In the genomic region with DNA sequence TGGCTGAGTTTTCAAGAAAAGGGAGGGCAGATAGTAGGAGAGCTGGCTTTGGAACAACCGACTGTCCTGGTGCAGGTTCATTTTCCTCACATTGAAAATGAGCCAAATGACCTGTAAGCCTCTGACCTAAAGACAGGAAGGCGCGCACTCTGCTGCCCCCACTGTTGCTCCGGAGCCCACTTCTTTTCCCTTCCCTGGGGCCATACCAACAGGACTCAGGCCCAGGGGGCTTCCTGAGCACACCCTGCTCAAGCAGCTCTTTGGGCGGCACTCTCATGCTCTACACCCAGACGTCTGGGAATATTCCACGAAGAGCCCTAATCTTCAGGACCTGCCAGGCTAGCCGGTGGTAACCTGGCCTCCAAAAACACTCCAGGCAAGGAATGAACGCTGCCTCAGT, we compare ENCODE assay signal across 11 mouse cellular contexts. TPM values are rescaled to one million over a fixed set of nuclear protein-coding genes. Genes with fewer than 3 reads are reported as not detected.
DNase-seq lines count a peak whose midpoint lies in the region; ATAC-seq and TF ChIP-seq lines count a peak whose summit lies in the region.
"Had no signal": no experiment of that assay in that cellular context is flagged by ENCODE, and none has a peak within 500 bp of the region (broad histone marks: within the 10 kb centered on the region; RNA-seq: fewer than 3 reads in every experiment).

No protein-coding gene starts in this region.

- no peak for TF ChIP-seq CTCF in gastrocnemius, adult 2 months (IDR thresholded peaks at IDR 0.05)
- no peak for TF ChIP-seq CTCF in liver, embryonic 14.5 days (IDR thresholded peaks at IDR 0.05; ENCODE audit: low read depth)

- intact Hi-C loops in gastrocnemius, adult 2 months (cut with DNase I), result no loop called here

- peak overlapping the region; percentile 82; the same call in 1 of the 2 replicates for H3K27ac ChIP-seq in gastrocnemius, adult 2 months
- no peak overlapping the region for H3K27ac ChIP-seq in forebrain, embryonic 15.5 days (replicated peaks)
- H3K27ac ChIP-seq in liver, embryonic 14.5 days, result no peak overlapping the region

- no peaks in the 10 kb centered on the region for H3K36me3 ChIP-seq in forebrain, embryonic 15.5 days
- H3K36me3 ChIP-seq in liver, embryonic 14.5 days (replicated peaks; ENCODE audit: control insufficient read depth, insufficient read depth, low read depth), result no peaks in the 10 kb centered on the region

- no peak for ATAC-seq in forebrain, embryonic 15.5 days (replicated peaks)
- no peak for ATAC-seq in liver, embryonic 14.5 days (ENCODE audit: insufficient read depth)

- H3K9ac ChIP-seq in forebrain, embryonic 15.5 days (replicated peaks), result no peak overlapping the region
- no peak overlapping the region for H3K9ac ChIP-seq in liver, embryonic 14.5 days (replicated peaks)

- no peak for DNase-seq in gastrocnemius, adult 2 months
- no peak for DNase-seq in gastrocnemius, adult 18-20 months (ENCODE audit: low spot score)
- peak; percentile 41 for DNase-seq in ES-CJ7 (ENCODE audit: low read depth, low spot score)
- DNase-seq in liver, embryonic 14.5 days (ENCODE audit: low read depth in 3 of 3, low spot score in 3 of 3), result no peak
- no peak for DNase-seq in spleen, postnatal 36 days (ENCODE audit: low spot score in 2 of 2)
- no peak for DNase-seq in urinary bladder, adult 18-20 months (ENCODE audit: low spot score in 2 of 2)
- DNase-seq in right cerebral cortex, postnatal 14 days, result no peak
- DNase-seq: lung, adult 2 months had no signal

- no peaks in the 10 kb centered on the region for H3K9me3 ChIP-seq in forebrain, embryonic 15.5 days
- H3K9me3 ChIP-seq in liver, embryonic 14.5 days (ENCODE audit: control insufficient read depth, low read length), result no peaks in the 10 kb centered on the region

- peak overlapping the region; percentile 83 for H3K4me3 ChIP-seq in gastrocnemius, adult 2 months
- no peak overlapping the region for H3K4me3 ChIP-seq in forebrain, embryonic 15.5 days
- H3K4me3 ChIP-seq in liver, embryonic 14.5 days (ENCODE audit: insufficient read depth in 1 of 2, low read depth in 2 of 2, low read length in 2 of 2), result no peak overlapping the region

- 13% methylated on average over 9 of the region's 9 CpGs for WGBS in forebrain, embryonic 15.5 days
- 7% methylated on average over 9 of the region's 9 CpGs for WGBS in liver, embryonic 14.5 days (ENCODE audit: insufficient replicate concordance)

- H3K4me2 ChIP-seq in forebrain, embryonic 15.5 days (replicated peaks), result peak overlapping the region; percentile 97; the same call in 1 of the 2 replicates
- H3K4me2 ChIP-seq in liver, embryonic 14.5 days (ENCODE audit: low read depth), result peak overlapping the region; percentile 25; the same call in 1 of the 2 replicates

- peaks cover 10% of the 10 kb centered on the region; the same call in 1 of the 2 replicates for H3K27me3 ChIP-seq in forebrain, embryonic 15.5 days
- peaks cover 43% of the 10 kb centered on the region for H3K27me3 ChIP-seq in liver, embryonic 14.5 days (ENCODE audit: control insufficient read depth, insufficient read depth, low read length)

- TF ChIP-seq EP300 in liver, embryonic 14.5 days (IDR thresholded peaks at IDR 0.05; ENCODE audit: low read depth), result no peak

- H3K4me1 ChIP-seq in forebrain, embryonic 15.5 days, result peaks cover 21% of the 10 kb centered on the region
- peaks cover 0 to 8% of the 10 kb centered on the region in 2 experiments; a peak in 2 of 4 replicates for H3K4me1 ChIP-seq in liver, embryonic 14.5 days (replicated peaks; ENCODE audit: control insufficient read depth in 2 of 2, insufficient read depth in 2 of 2, low read length in 1 of 2)

RNA-seq across cellular contexts. Expression of a gene that starts 0.6 kb away (rescaled TPM):
- total RNA-seq in gastrocnemius, adult 2 months (2021), result 10 to 100 TPM in 1 of 2 experiments, 1 to 10 TPM in 1; 5.8 to 13.1 TPM
- total RNA-seq in gastrocnemius, adult 18-20 months (2021), result 1 to 10 TPM; 6.1 to 7.8 TPM
- polyA plus RNA-seq in forebrain, embryonic 15.5 days (2015; fragmentation: Nextera tagmentation; extraction: Ambion mirVana), result 7.1 and 7.6 TPM in 2 replicates
- 8.9 and 9.4 TPM in 2 replicates for polyA plus RNA-seq in liver, embryonic 14.5 days (2012; rRNA removed)
- 6.4 and 7.9 TPM in 2 replicates for polyA plus RNA-seq in liver, embryonic 14.5 days (2014; fragmentation: Nextera tagmentation; extraction: Ambion mirVana)

RNA-seq across cellular contexts. Expression of a gene that starts 2.6 kb away (rescaled TPM):
- not detected for total RNA-seq in gastrocnemius, adult 2 months (2021)
- total RNA-seq in gastrocnemius, adult 18-20 months (2021), result not detected
- not detected in 2 replicates for polyA plus RNA-seq in forebrain, embryonic 15.5 days (2015; fragmentation: Nextera tagmentation; extraction: Ambion mirVana)
- not detected in 2 replicates for polyA plus RNA-seq in liver, embryonic 14.5 days (2012; rRNA removed)
- polyA plus RNA-seq in liver, embryonic 14.5 days (2014; fragmentation: Nextera tagmentation; extraction: Ambion mirVana), result not detected in 2 replicates
- total RNA-seq: adrenal gland, adult 8-10 months; gastrocnemius, postnatal 36 days had no signal
- polyA plus RNA-seq: lung, adult 2 months had no signal

RNA-seq across cellular contexts. Expression of a gene that starts 29.0 kb away (rescaled TPM):
- total RNA-seq in gastrocnemius, adult 2 months (2021), result 100 to 1,000 TPM; 145 to 194 TPM
- 100 to 1,000 TPM; 163 to 167 TPM for total RNA-seq in gastrocnemius, adult 18-20 months (2021)
- polyA plus RNA-seq in forebrain, embryonic 15.5 days (2015; fragmentation: Nextera tagmentation; extraction: Ambion mirVana), result 96.3 and 108 TPM in 2 replicates
- polyA plus RNA-seq in liver, embryonic 14.5 days (2012; rRNA removed), result 8.8 and 15.3 TPM in 2 replicates
- polyA plus RNA-seq in liver, embryonic 14.5 days (2014; fragmentation: Nextera tagmentation; extraction: Ambion mirVana), result 29.1 and 29.8 TPM in 2 replicates
